Mouse (Mus musculus) forebrain, postnatal 0 days (tissue): Measurements from ENCODE around the gene Wipf2. TPM values are rescaled to one million over a fixed set of nuclear protein-coding genes. Genes with fewer than 3 reads are reported as not detected.

Experiments
- ATAC-seq: fragments of 200-750 bp; cut with Nextera tagmentation; 2 replicates; pipeline ENCODE4 v1.8.0; 2017; ENCODE audit warnings: mild to moderate bottlenecking, moderate library complexity
- DNase-seq: peaks from one replicate; pipeline ENCODE4 v3.0.0-alpha.2; 2015
- H3K27ac ChIP-seq: fragments of 300-500 bp; sonication (generic); 2 replicates; pipeline ENCODE4 v1.5.1; 2014; ENCODE audit warnings: low read depth, mild to moderate bottlenecking, antibody characterized with exemption, low read length, moderate library complexity, mixed read lengths
- H3K27me3 ChIP-seq: fragments of 300-500 bp; sonication (generic); 2 replicates; pipeline ENCODE4 v1.6.1; 2014; ENCODE audit warnings: mild to moderate bottlenecking, low read length, mixed read lengths; ENCODE audit not compliant: insufficient read depth
- H3K36me3 ChIP-seq: fragments of 300-500 bp; sonication (generic); 2 replicates; pipeline ENCODE4 v1.6.1; 2014; ENCODE audit warnings: mild to moderate bottlenecking, moderate library complexity; ENCODE audit not compliant: insufficient read depth
- H3K4me1 ChIP-seq: fragments of 300-500 bp; sonication (generic); 2 replicates; pipeline ENCODE4 v1.6.1; 2014; ENCODE audit warnings: antibody characterized with exemption; ENCODE audit not compliant: insufficient read depth
- H3K4me2 ChIP-seq: fragments of 300-500 bp; sonication (generic); 2 replicates; pipeline ENCODE4 v1.6.1; 2014; ENCODE audit warnings: low read depth, mild to moderate bottlenecking, moderate library complexity
- H3K4me3 ChIP-seq: fragments of 300-500 bp; sonication (generic); 2 replicates; pipeline ENCODE4 v1.5.1; 2014; ENCODE audit warnings: low read depth, low read length, mixed read lengths
- H3K9ac ChIP-seq: fragments of 300-500 bp; sonication (generic); 2 replicates; pipeline ENCODE4 v1.6.1; 2014; ENCODE audit warnings: mild to moderate bottlenecking
- H3K9me3 ChIP-seq: fragments of 300-500 bp; sonication (generic); 2 replicates; pipeline ENCODE4 v1.6.1; 2016; ENCODE audit warnings: low read length
- CTCF ChIP-seq: sonication (generic); IDR thresholded peaks from 2 replicates; pipeline ENCODE4 v1.5.1; 2016; ENCODE audit warnings: antibody characterized with exemption, control low read depth, low read depth
- WGBS: fragments of 180-500 bp; shearing (Covaris S2); extraction: QIAGEN DNeasy Blood & Tissue Kit; methylation state at CpG from one replicate; pipeline ENCODE4 v1.1.7; 2014; 5-methylcytosine and 5-hydroxymethylcytosine counted together
- polyA plus RNA-seq: library from polyadenylated mRNA; unstranded; fragments of >200 nt; fragmentation: Nextera tagmentation; extraction: Ambion mirVana; gene quantifications from 2 replicates; pipeline ENCODE4 v1.2.1, GENCODE M21; 2015
- total RNA-seq: library from RNA; depleted of rRNA; stranded (reverse); fragments of >200 nt; gene quantifications from 2 replicates; pipeline ENCODE4 v1.2.3, GENCODE M21; 2014

The Wipf2 gene
- total and polyA plus RNA-seq, 2 experiments from 2014 or later, result 3.0 to 8.2 TPM

DNA sequence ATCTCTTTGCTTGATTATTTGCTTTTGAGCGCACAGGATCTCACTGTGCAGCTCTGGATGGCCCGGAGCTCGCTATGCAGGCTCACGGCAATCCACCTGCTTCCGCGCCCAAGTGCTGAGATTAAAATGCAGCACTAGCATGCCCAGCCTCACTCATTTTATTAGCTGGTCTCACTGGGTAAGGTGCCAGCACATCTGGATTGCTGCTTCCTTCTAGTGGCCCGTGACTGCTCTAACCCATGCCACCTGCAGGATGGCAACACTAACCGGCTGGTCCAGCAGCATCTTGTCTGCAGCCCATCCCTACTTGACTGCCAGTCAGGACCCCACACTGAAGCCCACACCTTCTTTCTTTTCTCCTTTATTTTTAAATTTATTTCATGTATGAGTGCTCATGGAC lies 9.3 kb upstream of the Wipf2 start:
- 80% methylated on average over 8 of the region's 8 CpGs for WGBS

DNA sequence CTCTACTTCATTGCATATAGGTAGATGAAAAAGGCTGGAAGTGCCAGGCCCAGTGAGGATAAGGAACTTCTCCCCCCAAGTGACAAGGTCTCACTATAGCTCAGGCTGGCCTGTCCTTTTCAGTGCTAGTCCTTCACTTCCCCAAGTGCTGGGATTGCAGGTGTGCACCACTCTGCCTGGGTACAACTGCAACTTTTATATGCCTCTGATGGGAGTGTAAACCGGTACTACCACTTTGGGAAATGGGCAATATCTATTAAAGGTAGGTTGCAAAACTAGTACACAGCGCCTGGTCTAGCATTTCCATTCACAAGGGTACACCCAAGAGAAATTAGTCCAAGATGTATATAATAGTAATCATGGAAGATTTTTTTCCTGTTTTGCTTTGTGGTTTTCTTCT lies 8.8 kb upstream of the Wipf2 start:
- DNase-seq (no peak), ATAC-seq (no peak)
- Histone ChIP-seq H3K4me1 (no peaks in the 10 kb centered on the region), H3K9ac (no peak overlapping the region), H3K4me3 (no peak overlapping the region), H3K27ac (no peak overlapping the region), H3K4me2 (no peak overlapping the region), H3K27me3 (no peaks in the 10 kb centered on the region), H3K9me3 (no peaks in the 10 kb centered on the region), H3K36me3 (no peaks in the 10 kb centered on the region)
- no peak for TF ChIP-seq CTCF
- WGBS, result 97% methylated on average over 2 of the region's 2 CpGs

More for the DNA sequence above, 9.3 kb upstream of the Wipf2 start:
- Histone ChIP-seq H3K36me3 (0 out of 2 replicates have a peak, but pooled peaks cover 2% of the 10 kb centered on the region), H3K9me3 (no peaks in the 10 kb centered on the region), H3K27me3 (no peaks in the 10 kb centered on the region), H3K9ac (no peak overlapping the region), H3K4me3 (no peak overlapping the region), H3K27ac (no peak overlapping the region), H3K4me1 (no peaks in the 10 kb centered on the region), H3K4me2 (no peak overlapping the region)
- ATAC-seq, result no peak
- no peak for TF ChIP-seq CTCF
- no peak for DNase-seq

DNA sequence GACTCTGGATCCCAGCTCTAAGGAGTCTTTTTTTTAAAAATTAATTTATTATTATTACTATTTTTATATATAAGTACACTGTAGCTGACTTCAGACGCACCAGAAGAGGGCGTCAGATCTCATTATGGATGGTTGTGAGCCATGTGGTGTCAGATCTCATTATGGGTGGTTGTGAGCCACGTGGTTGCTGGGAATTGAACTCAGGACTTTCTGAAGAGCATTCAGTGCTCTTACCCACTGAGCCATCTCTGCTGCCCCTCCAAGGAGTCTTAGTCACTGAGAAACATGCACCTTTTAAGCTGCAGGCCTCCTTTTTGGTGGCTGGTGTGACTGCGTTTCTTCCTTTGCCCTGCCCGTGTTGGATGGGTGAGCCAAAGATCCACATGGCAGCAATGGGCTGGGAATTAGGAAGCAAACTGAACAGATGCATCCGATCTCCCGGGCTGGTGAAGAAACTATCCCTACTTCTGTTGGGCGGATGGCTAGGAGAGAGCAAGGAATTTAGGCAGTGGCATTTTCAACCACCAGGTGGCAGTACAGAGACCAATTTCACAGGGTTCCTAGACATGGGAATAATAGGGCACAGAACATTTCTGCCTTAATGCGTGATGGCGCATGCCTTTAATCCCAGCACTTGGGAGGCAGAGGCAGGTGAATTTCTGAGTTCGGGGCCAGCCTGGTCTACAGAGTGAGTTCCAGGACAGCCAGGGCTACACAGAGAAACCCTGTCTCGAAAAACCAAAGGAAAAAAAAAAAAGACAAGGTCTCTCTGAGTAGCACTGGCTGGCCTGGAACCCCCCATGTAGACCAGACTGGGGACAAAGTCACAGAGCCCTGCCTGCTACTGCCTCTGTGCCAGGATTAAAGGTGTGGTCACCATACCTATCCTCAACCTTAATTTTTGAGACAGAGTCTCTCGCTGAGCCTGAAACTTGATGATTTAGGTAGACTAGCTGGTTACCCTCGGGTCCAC lies 4.4 kb upstream of the Wipf2 start:
- Histone ChIP-seq H3K27me3 (no peaks in the 10 kb centered on the region), H3K36me3 (no peaks in the 10 kb centered on the region), H3K9ac (no peak overlapping the region), H3K4me2 (no peak overlapping the region), H3K4me3 (no peak overlapping the region), H3K9me3 (no peaks in the 10 kb centered on the region), H3K4me1 (peaks cover 7% of the 10 kb centered on the region; the same call in 1 of the 2 replicates), H3K27ac (no peak overlapping the region)
- 34% methylated on average over 14 of the region's 14 CpGs for WGBS
- ATAC-seq (peak; percentile 55), DNase-seq (peak; percentile 91)
- peak; percentile 89 for TF ChIP-seq CTCF

DNA sequence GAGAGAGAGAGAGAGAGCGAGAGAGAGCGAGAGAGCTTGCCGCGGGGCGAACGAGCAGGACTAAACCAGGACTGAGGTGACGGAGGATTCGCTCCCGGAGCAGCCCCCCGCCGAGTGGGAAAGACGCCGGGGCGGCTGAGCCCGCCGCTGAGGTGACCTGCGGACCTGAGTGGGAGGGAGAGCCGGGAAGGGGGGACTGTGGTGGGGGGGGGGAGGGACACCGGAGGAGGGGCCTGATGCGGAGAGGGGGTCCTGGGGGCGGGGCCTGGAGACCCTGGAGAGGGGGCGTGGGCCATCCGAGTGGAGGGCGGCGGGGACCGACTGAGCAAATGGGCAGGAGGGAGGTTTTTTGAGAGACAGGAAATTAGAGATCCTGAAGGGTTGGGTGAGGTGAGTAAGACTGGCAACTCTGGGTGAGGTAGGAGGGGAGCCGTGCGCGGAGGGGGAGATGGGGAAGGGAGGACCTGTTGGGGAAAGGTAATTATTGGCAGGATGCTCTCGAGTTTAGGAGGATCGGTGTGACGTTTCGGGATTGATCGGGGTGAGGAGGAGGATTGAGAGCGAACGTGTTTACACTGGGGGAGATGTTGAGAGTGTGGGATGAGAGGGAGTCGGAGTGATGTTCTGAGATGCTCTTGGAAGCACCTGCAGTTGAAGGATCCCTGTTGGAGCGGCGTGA lies 452 bp downstream of the Wipf2 start:
- Histone ChIP-seq H3K27ac (peak overlapping the region; percentile 93), H3K4me3 (peak overlapping the region; percentile 70), H3K9me3 (no peaks in the 10 kb centered on the region), H3K4me2 (peak overlapping the region; percentile 66), H3K27me3 (no peaks in the 10 kb centered on the region), H3K36me3 (peaks cover 11% of the 10 kb centered on the region), H3K4me1 (peaks cover 7% of the 10 kb centered on the region; the same call in 1 of the 2 replicates), H3K9ac (peak overlapping the region; percentile 64)
- TF ChIP-seq CTCF, result no peak
- ATAC-seq (peak; percentile 68), DNase-seq (peak; percentile 78)
- under 1% methylated on average over 37 of the region's 39 CpGs for WGBS

DNA sequence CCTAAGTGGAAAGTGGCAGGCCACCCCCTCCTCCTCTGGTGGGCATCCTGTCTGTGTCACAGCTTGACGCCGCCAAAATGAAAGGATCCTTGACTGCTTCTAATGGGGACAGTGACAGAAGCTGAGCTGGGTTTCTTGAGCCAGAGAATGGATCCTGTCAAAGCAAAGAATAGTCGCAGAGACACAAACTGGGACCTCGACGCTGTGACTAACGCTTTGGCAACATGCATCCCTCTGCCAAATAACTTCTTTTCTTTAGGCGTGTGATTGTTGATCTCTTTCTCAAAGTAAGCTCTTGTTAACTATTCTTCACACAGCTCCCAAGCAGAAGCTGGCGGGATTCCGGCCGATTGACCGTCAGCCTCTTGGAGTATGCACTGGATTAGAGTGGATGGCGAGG lies 3.9 kb downstream of the Wipf2 start:
- DNase-seq, result no peak
- Histone ChIP-seq H3K4me3 (no peak overlapping the region), H3K27ac (no peak overlapping the region), H3K4me1 (peaks cover 7% of the 10 kb centered on the region; the same call in 1 of the 2 replicates), H3K4me2 (no peak overlapping the region), H3K36me3 (peaks cover 19% of the 10 kb centered on the region), H3K9me3 (no peaks in the 10 kb centered on the region), H3K9ac (no peak overlapping the region; the same call in 1 of the 2 replicates), H3K27me3 (no peaks in the 10 kb centered on the region)
- ATAC-seq, result no peak
- no peak for TF ChIP-seq CTCF
- 39% methylated on average over 12 of the region's 12 CpGs for WGBS

DNA sequence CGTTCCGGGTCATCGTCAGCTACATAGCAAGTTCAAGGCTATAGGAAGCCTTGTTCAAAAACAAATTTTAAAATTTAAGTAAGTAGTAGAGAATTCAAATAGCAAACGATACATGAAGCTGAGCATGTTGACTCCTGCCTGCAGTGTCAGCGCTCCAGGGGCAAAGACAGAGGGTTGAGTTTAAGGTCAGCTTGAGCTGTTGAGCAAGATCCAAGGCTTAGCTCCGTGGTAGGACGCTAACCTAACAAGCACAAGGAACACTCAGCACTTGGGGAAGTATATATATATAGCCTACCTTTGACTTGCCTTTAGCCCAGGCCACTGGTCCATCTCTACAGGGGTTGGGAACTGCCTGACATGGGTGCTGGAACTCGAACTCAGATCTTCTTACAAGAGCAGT lies 6.5 kb downstream of the Wipf2 start:
- Histone ChIP-seq H3K27me3 (no peaks in the 10 kb centered on the region), H3K27ac (no peak overlapping the region), H3K9me3 (no peaks in the 10 kb centered on the region), H3K9ac (no peak overlapping the region), H3K4me2 (no peak overlapping the region), H3K4me1 (no peaks in the 10 kb centered on the region), H3K4me3 (no peak overlapping the region), H3K36me3 (peaks cover 24% of the 10 kb centered on the region)
- WGBS, result 93% methylated on average over 8 of the region's 8 CpGs
- DNase-seq, result no peak
- TF ChIP-seq CTCF, result no peak
- no peak for ATAC-seq

DNA sequence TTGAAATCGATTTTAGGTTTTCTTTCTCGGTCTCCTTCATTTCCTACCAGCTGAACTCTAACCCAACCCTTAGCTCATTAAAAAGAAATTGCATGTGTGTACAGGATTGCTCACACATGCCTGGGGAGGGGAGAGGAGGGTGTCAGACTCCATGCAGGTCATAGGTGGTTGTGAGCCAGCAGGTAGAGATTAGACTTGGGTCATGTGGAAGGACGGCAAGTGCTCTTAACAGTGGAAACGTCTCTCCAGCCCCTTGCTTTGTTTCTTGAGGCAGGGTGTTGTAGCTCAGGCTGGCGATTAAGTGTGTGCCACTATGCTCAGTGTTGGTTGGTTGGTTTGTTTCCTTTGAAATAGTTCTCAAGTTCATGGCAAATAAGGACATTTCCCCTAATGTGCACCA lies 7.4 kb downstream of the Wipf2 start:
- 79% methylated on average over 5 of the region's 5 CpGs for WGBS
- Histone ChIP-seq H3K27ac (no peak overlapping the region), H3K36me3 (peaks cover 24% of the 10 kb centered on the region), H3K4me1 (no peaks in the 10 kb centered on the region), H3K4me2 (no peak overlapping the region), H3K9me3 (no peaks in the 10 kb centered on the region), H3K9ac (no peak overlapping the region), H3K27me3 (no peaks in the 10 kb centered on the region), H3K4me3 (no peak overlapping the region)
- TF ChIP-seq CTCF, result no peak
- no peak for DNase-seq
- no peak for ATAC-seq
